Mouse (Mus musculus) forebrain, embryonic 14.5 days (tissue): ENCODE results near the gene Ccp110. TPM values are rescaled to one million over a fixed set of nuclear protein-coding genes. Genes with fewer than 3 reads are reported as not detected.

Experiments used
- ATAC-seq: fragments of 200-750 bp; cut with Nextera tagmentation; 2 replicates; pipeline ENCODE4 v1.8.0; 2017; ENCODE audit warnings: mild to moderate bottlenecking, moderate library complexity
- DNase-seq: peaks from one replicate; pipeline ENCODE4 v3.0.0-alpha.2; 2015; ENCODE audit warnings: low spot score
- H3K27ac ChIP-seq: fragments of 300-500 bp; sonication (generic); 2 replicates; pipeline ENCODE4 v1.5.1; 2014; ENCODE audit warnings: low read depth, mild to moderate bottlenecking, control low read depth, low read length, moderate library complexity
- H3K27me3 ChIP-seq: fragments of 300-500 bp; sonication (generic); replicated peaks from 2 replicates; pipeline ENCODE4 v1.6.1; 2014; ENCODE audit warnings: low read length, control low read depth, mixed read lengths; ENCODE audit not compliant: control insufficient read depth, insufficient read depth
- H3K36me3 ChIP-seq: fragments of 300-500 bp; sonication (generic); 2 replicates; pipeline ENCODE4 v1.6.1; 2014; ENCODE audit warnings: low read length, control low read depth; ENCODE audit not compliant: control insufficient read depth, insufficient read depth
- H3K4me1 ChIP-seq: fragments of 300-500 bp; sonication (generic); 2 replicates; pipeline ENCODE4 v1.6.1; 2014; ENCODE audit warnings: antibody characterized with exemption, low read length, control low read depth; ENCODE audit not compliant: control insufficient read depth, insufficient read depth
- H3K4me2 ChIP-seq: fragments of 300-500 bp; sonication (generic); 2 replicates; pipeline ENCODE4 v1.6.1; 2014; ENCODE audit warnings: mild to moderate bottlenecking, control low read depth, low read length
- H3K4me3 ChIP-seq: fragments of 300-500 bp; sonication (generic); 2 replicates; pipeline ENCODE4 v1.5.1; 2014; ENCODE audit warnings: low read depth, low read length, control low read depth
- H3K9ac ChIP-seq: fragments of 300-500 bp; sonication (generic); 2 replicates; pipeline ENCODE4 v1.6.1; 2014; ENCODE audit warnings: mild to moderate bottlenecking, low read length, control low read depth, moderate library complexity
- H3K9me3 ChIP-seq: fragments of 300-500 bp; sonication (generic); replicated peaks from 2 replicates; pipeline ENCODE4 v1.6.1; 2016; ENCODE audit warnings: low read length, control low read depth, mixed read lengths; ENCODE audit not compliant: control insufficient read depth
- WGBS: fragments of 180-500 bp; shearing (Covaris S2); extraction: QIAGEN DNeasy Blood & Tissue Kit; methylation state at CpG from one replicate; pipeline ENCODE4 v1.1.7; 2014; 5-methylcytosine and 5-hydroxymethylcytosine counted together
- polyA plus RNA-seq: library from polyadenylated mRNA; unstranded; fragments of >200 nt; fragmentation: Nextera tagmentation; extraction: Ambion mirVana; gene quantifications from 2 replicates; pipeline ENCODE4 v1.2.1, GENCODE M21; 2014

Gene Ccp110
- polyA plus RNA-seq, 1 experiment from 2014 or later = 14.8 TPM

GRCm38 (mm10) chr7:118739975-118740531 is 27.7 kb downstream of the Ccp110 start, which contains the start of gene Vps35l:
Gene Vps35l, plus strand, starts transcription at chr7:118740226.
- H3K27me3 ChIP-seq = no peaks in the 10 kb centered on the region
- WGBS = 2% methylated on average over 16 of the region's 16 CpGs
- peak; percentile 93 for DNase-seq

DNA sequence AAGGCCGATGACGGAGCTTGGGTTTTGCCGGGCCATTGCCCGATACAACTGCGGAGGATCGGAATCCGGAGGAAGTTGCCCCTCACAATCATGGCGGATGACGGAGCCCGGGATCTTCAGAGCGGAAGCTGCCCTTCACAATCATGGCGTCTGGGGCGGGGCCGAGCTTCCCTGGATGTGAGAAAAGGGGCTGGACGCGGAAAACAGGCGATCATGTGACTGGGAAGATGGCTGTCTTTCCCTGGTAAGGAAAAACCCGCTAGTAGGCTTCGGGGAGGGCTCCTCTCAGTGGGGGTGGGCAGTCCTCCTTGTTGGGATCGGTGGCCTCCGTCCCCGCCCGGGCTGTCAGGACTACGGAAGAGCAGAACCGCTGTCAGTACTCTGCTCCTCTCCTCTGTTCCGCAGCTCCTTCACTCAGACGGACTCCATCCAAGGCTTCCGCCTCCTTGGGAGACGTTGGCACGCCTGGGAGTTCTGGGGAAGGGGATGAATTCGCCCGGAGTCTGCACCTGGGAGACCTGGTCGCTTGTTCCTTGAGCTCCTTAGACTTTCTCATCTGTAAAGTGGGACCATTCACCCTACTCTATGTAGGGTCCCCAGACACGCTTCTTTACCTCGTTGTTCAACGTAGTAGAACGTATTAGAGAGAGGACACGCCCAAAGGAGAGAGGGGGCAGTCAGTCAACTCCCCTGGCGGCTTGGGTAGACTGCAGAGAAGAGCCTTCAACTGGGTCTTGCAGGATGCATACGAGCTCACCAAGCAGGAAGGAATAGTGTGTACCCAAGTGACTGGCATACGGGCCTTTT is 28.4 kb downstream of the Ccp110 start:
- Histone ChIP-seq H3K9ac (peak overlapping the region; percentile 71), H3K27ac (peak overlapping the region; percentile 73), H3K4me1 (peaks cover 6% of the 10 kb centered on the region), H3K4me3 (peak overlapping the region; percentile 62), H3K9me3 (no peaks in the 10 kb centered on the region), H3K27me3 (no peaks in the 10 kb centered on the region), H3K4me2 (peak overlapping the region; percentile 79), H3K36me3 (peaks cover 20% of the 10 kb centered on the region)
- WGBS = 4% methylated on average over 41 of the region's 41 CpGs
- ATAC-seq (peak; percentile 97), DNase-seq (peak; percentile 99)

More at GRCm38 (mm10) chr7:118739975-118740531, 27.7 kb downstream of the Ccp110 start, which contains the start of gene Vps35l:
- peak within 1 kb of the TSS; percentile 73 for H3K27ac ChIP-seq
- peaks cover 20% of the 10 kb centered on the region for H3K36me3 ChIP-seq
- no peaks in the 10 kb centered on the region for H3K9me3 ChIP-seq
- H3K4me2 ChIP-seq = peak within 1 kb of the TSS; percentile 79
- H3K4me3 ChIP-seq = peak within 1 kb of the TSS; percentile 62
- peak within 1 kb of the TSS; percentile 71 for H3K9ac ChIP-seq
- H3K4me1 ChIP-seq = peaks cover 6% of the 10 kb centered on the region
- ATAC-seq = peak; percentile 93

GRCm38 (mm10) chr7:118742278-118742677 is 29.9 kb downstream of the Ccp110 start:
- WGBS = 79% methylated on average over 6 of the region's 6 CpGs
- Histone ChIP-seq H3K4me3 (no peak overlapping the region), H3K4me1 (peaks cover 6% of the 10 kb centered on the region), H3K4me2 (no peak overlapping the region), H3K9ac (no peak overlapping the region), H3K9me3 (no peaks in the 10 kb centered on the region), H3K27ac (no peak overlapping the region), H3K27me3 (no peaks in the 10 kb centered on the region), H3K36me3 (peaks cover 26% of the 10 kb centered on the region)
- ATAC-seq (no peak), DNase-seq (no peak)

GRCm38 (mm10) chr7:118744766-118745165 is 32.4 kb downstream of the Ccp110 start:
- no peak for DNase-seq
- Histone ChIP-seq H3K4me3 (no peak overlapping the region), H3K4me1 (peaks cover 6% of the 10 kb centered on the region), H3K36me3 (peaks cover 47% of the 10 kb centered on the region), H3K27ac (no peak overlapping the region), H3K9ac (no peak overlapping the region), H3K9me3 (no peaks in the 10 kb centered on the region), H3K27me3 (no peaks in the 10 kb centered on the region), H3K4me2 (no peak overlapping the region)
- no peak for ATAC-seq
- WGBS = 97% methylated on average over 5 of the region's 5 CpGs

GRCm38 (mm10) chr7:118747891-118748672 is 35.7 kb downstream of the Ccp110 start:
- H3K9ac ChIP-seq = no peak overlapping the region
- H3K4me2 ChIP-seq = no peak overlapping the region
- DNase-seq = peak; percentile 22
- H3K4me3 ChIP-seq = no peak overlapping the region
- H3K9me3 ChIP-seq = no peaks in the 10 kb centered on the region
- H3K27me3 ChIP-seq = no peaks in the 10 kb centered on the region
- peak; percentile 34; the same call in 1 of the 2 replicates for ATAC-seq
- 81% methylated on average over 12 of the region's 12 CpGs for WGBS
- no peak overlapping the region for H3K27ac ChIP-seq
- H3K4me1 ChIP-seq = no peaks in the 10 kb centered on the region
- H3K36me3 ChIP-seq = peaks cover 79% of the 10 kb centered on the region

- H3K36me3 ChIP-seq = peaks cover 89% of the 10 kb centered on the region
- no peak for DNase-seq
- no peak overlapping the region for H3K4me3 ChIP-seq
- H3K27ac ChIP-seq = no peak overlapping the region
- H3K9ac ChIP-seq = no peak overlapping the region
- WGBS = 90% methylated on average over 8 of the region's 8 CpGs
- no peak for ATAC-seq
- H3K4me2 ChIP-seq = no peak overlapping the region
- no peaks in the 10 kb centered on the region for H3K4me1 ChIP-seq
- no peaks in the 10 kb centered on the region for H3K27me3 ChIP-seq
- no peaks in the 10 kb centered on the region for H3K9me3 ChIP-seq
These were observed 37.4 kb downstream of the Ccp110 start for GRCm38 (mm10) chr7:118749706-118750105.

- Histone ChIP-seq H3K9me3 (no peaks in the 10 kb centered on the region), H3K4me2 (no peak overlapping the region), H3K4me1 (no peaks in the 10 kb centered on the region), H3K9ac (no peak overlapping the region), H3K27ac (no peak overlapping the region), H3K4me3 (no peak overlapping the region), H3K27me3 (no peaks in the 10 kb centered on the region), H3K36me3 (peaks cover 91% of the 10 kb centered on the region)
- WGBS = 94% methylated on average over 7 of the region's 7 CpGs
- ATAC-seq = no peak
- DNase-seq = no peak
These were observed 39.3 kb downstream of the Ccp110 start for GRCm38 (mm10) chr7:118751625-118752024.

- Histone ChIP-seq H3K27ac (no peak overlapping the region), H3K4me2 (no peak overlapping the region), H3K4me3 (no peak overlapping the region), H3K9ac (no peak overlapping the region), H3K9me3 (no peaks in the 10 kb centered on the region), H3K27me3 (no peaks in the 10 kb centered on the region), H3K4me1 (no peaks in the 10 kb centered on the region), H3K36me3 (peaks cover 68% of the 10 kb centered on the region)
- ATAC-seq (no peak), DNase-seq (no peak)
- 89% methylated on average over 7 of the region's 7 CpGs for WGBS
These were observed 43.4 kb downstream of the Ccp110 start for GRCm38 (mm10) chr7:118755756-118756155.
